Mouse (Mus musculus) intestine, embryonic 16.5 days (tissue): ENCODE measurements at regions not wholly inside any gene's neighbourhood (a gene's known extent, or its start where the extent isn't known, plus 50 kb on each side); places are given as distances from the start of the nearest gene placed in this dataset.
A peak's percentile ranks its signal among the peaks of the same experiment; 100 is the strongest.

Experiments
- ATAC-seq: fragments of 200-750 bp; cut with Nextera tagmentation; 2 replicates; pipeline ENCODE4 v1.8.0; 2017; ENCODE audit warnings: moderate TSS enrichment, moderate library complexity
- H3K27ac ChIP-seq: fragments of 300-500 bp; sonication (generic); 2 replicates; pipeline ENCODE4 v1.5.1; 2014; ENCODE audit warnings: mild to moderate bottlenecking, low read length
- H3K27me3 ChIP-seq: fragments of 300-500 bp; sonication (generic); replicated peaks from 2 replicates; pipeline ENCODE4 v1.6.1; 2014; ENCODE audit warnings: low read length, control low read depth, mixed read lengths; ENCODE audit not compliant: control insufficient read depth, insufficient read depth
- H3K36me3 ChIP-seq: fragments of 300-500 bp; sonication (generic); 2 replicates; pipeline ENCODE4 v1.6.1; 2014; ENCODE audit warnings: low read length, control low read depth; ENCODE audit not compliant: control insufficient read depth, insufficient read depth
- H3K4me1 ChIP-seq: fragments of 300-500 bp; sonication (generic); 2 replicates; pipeline ENCODE4 v1.6.1; 2014; ENCODE audit warnings: low read length, control low read depth, mixed read lengths; ENCODE audit not compliant: control insufficient read depth, insufficient read depth
- H3K4me2 ChIP-seq: fragments of 300-500 bp; sonication (generic); 2 replicates; pipeline ENCODE4 v1.6.1; 2014; ENCODE audit warnings: low read depth, low read length, control low read depth
- H3K4me3 ChIP-seq: fragments of 300-500 bp; sonication (generic); 2 replicates; pipeline ENCODE4 v1.5.1; 2014; ENCODE audit warnings: mild to moderate bottlenecking, low read length
- H3K9ac ChIP-seq: fragments of 300-500 bp; sonication (generic); 2 replicates; pipeline ENCODE4 v1.6.1; 2014; ENCODE audit warnings: low read depth, low read length
- H3K9me3 ChIP-seq: fragments of 300-500 bp; sonication (generic); 2 replicates; pipeline ENCODE4 v1.6.1; 2016; ENCODE audit warnings: low read length, control low read depth; ENCODE audit not compliant: control insufficient read depth
- WGBS: fragments of 180-500 bp; shearing (Covaris S2); extraction: QIAGEN DNeasy Blood & Tissue Kit; methylation state at CpG from one replicate; pipeline ENCODE4 v1.1.7; 2014; 5-methylcytosine and 5-hydroxymethylcytosine counted together

DNA sequence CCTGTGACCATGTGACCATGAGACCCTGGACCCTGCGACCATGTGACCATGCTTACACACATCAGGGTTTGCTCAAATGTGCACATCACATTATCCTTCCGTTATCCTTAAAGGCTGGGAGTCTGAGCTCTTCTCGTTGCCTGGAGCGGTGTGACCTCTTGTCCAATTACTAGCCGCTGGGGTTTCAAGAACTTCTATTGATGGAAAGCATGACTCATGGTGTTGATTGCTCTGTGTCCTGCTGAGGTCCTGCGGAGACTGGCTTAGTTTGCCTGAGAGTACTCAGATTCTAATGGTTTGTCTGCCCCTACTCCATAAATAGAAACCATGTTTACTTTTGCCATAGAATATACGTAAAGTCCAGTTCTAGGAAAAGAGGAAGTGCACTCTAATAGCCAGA, 197.5 kb upstream of the Pik3r1 start:
- no peaks in the 10 kb centered on the region for H3K27me3 ChIP-seq
- 62% methylated on average over 7 of the region's 7 CpGs for WGBS
- no peak overlapping the region for H3K9ac ChIP-seq
- H3K4me1 ChIP-seq = no peaks in the 10 kb centered on the region
- 0 out of 2 replicates have a peak, but pooled peaks cover 2% of the 10 kb centered on the region for H3K9me3 ChIP-seq
- no peak for ATAC-seq
- no peak overlapping the region for H3K4me3 ChIP-seq
- H3K4me2 ChIP-seq = no peak overlapping the region
- no peaks in the 10 kb centered on the region for H3K36me3 ChIP-seq
- no peak overlapping the region for H3K27ac ChIP-seq

DNA sequence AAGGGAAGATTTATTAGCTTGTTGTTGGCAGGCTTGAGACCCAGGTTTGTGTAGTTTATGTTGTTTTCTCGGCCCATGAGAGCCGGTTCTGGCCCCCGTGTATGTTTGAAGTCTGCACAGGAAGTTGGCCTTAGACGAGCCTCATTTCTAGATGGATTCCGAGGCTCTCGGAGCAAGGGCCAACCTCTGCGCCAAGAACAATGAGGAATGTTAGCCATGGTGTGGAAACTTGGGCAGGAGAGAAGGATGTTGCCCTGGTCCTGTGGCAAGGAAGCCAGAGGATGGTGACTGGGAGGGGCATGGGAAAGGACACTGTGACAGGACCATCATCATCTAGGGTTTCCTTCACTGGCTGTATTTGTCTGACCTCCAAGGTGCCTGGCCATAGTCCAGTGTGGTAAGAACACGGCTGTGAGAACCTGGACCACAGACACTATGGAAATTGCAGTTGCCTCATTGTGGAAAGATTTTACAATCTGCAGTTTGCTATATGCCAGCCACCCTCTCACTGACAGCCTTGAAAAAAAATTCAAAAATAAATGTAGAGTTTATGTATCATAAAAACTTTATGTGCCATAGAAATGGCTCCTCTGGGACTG, 198.9 kb upstream of the Pik3r1 start:
- H3K4me2 ChIP-seq = no peak overlapping the region
- ATAC-seq = no peak
- H3K9me3 ChIP-seq = no peaks in the 10 kb centered on the region
- no peak overlapping the region for H3K27ac ChIP-seq
- H3K27me3 ChIP-seq = no peaks in the 10 kb centered on the region
- no peak overlapping the region for H3K9ac ChIP-seq
- no peaks in the 10 kb centered on the region for H3K36me3 ChIP-seq
- no peaks in the 10 kb centered on the region for H3K4me1 ChIP-seq
- H3K4me3 ChIP-seq = no peak overlapping the region
- WGBS = 74% methylated on average over 8 of the region's 8 CpGs

DNA sequence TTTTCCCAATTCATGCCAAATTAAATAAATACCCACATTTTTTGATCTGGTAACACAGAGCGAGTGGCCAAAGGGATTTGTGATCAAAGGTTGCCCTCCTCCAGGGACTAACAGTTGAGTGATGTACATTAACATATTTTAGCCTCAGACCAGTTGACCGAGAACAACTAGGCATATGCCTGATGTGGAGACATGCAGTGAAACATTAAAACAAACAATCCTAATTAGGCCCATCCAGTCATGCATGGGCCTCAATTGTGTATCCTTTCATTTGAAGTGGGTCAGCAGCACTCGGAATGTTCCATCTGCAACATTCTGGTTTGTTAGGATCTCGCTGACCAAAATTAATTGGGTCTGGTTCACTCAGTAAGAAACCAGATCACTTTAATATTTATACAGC, 199.4 kb upstream of the Pik3r1 start:
- no peak overlapping the region for H3K9ac ChIP-seq
- no peaks in the 10 kb centered on the region for H3K36me3 ChIP-seq
- no peak overlapping the region for H3K27ac ChIP-seq
- H3K4me2 ChIP-seq = no peak overlapping the region
- 81% methylated on average over 4 of the region's 4 CpGs for WGBS
- no peaks in the 10 kb centered on the region for H3K9me3 ChIP-seq
- H3K27me3 ChIP-seq = no peaks in the 10 kb centered on the region
- ATAC-seq = no peak
- no peak overlapping the region for H3K4me3 ChIP-seq
- H3K4me1 ChIP-seq = no peaks in the 10 kb centered on the region

DNA sequence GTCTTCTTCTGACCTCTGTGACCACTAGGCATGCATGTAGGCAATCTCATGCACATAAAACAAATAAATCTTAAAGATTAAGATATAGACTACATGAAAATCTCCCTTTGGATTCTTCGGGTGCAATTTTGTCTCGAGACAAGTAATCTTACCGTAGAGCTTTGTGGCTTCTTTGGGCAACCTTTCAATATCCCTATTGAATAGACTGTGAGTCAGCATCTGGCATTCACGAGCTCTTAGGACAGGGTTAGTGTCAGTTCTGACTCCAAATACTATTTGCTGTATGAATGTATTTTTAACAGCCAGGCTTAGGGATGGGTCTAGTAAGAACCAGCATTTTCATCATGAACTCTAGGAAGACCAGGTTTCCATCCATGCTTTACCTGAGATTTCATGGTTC, 208.7 kb upstream of the Pik3r1 start:
- H3K4me3 ChIP-seq = no peak overlapping the region
- H3K4me2 ChIP-seq = no peak overlapping the region
- no peaks in the 10 kb centered on the region for H3K36me3 ChIP-seq
- H3K9me3 ChIP-seq = no peaks in the 10 kb centered on the region
- 89% methylated on average over 4 of the region's 4 CpGs for WGBS
- no peaks in the 10 kb centered on the region for H3K27me3 ChIP-seq
- no peak for ATAC-seq
- H3K4me1 ChIP-seq = no peaks in the 10 kb centered on the region
- no peak overlapping the region for H3K27ac ChIP-seq
- no peak overlapping the region for H3K9ac ChIP-seq

DNA sequence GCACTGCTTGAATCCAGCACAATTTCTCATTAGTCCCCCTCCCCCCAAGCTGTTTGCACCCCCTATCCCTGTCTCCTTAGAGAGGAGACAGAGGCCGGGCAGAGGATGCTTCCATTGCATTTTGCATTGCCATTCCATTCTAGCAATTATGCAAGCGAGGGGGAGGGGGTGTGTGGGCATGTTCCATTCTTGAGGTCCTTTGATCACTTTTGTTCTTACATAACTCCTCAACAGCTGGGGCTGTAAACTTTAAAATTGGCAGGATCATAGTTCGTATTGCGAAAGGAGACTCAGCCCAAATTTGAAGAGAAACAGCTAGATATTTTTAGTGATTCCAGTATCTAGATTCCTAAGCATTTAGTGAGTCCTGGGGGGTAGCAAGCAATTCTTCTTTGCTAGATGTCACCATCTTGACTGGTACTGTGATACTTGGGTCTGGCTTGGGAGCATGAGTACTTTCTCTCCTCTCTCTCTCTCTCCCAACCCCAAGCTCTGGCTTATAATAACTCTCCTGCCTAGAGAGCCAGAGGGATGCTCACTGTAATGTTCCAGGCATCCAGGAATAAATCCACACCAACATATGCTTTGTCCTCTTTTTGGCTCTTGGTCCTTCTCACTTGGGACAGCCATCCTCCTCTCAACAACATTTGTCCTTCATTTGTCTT, 212.3 kb upstream of the Pik3r1 start:
- Histone ChIP-seq H3K27ac (no peak overlapping the region), H3K27me3 (no peaks in the 10 kb centered on the region), H3K9ac (no peak overlapping the region), H3K4me2 (no peak overlapping the region), H3K4me3 (no peak overlapping the region), H3K4me1 (no peaks in the 10 kb centered on the region), H3K9me3 (0 out of 2 replicates have a peak, but pooled peaks cover 2% of the 10 kb centered on the region), H3K36me3 (no peaks in the 10 kb centered on the region)
- ATAC-seq = no peak
- WGBS = 75% methylated on average over 4 of the region's 4 CpGs

DNA sequence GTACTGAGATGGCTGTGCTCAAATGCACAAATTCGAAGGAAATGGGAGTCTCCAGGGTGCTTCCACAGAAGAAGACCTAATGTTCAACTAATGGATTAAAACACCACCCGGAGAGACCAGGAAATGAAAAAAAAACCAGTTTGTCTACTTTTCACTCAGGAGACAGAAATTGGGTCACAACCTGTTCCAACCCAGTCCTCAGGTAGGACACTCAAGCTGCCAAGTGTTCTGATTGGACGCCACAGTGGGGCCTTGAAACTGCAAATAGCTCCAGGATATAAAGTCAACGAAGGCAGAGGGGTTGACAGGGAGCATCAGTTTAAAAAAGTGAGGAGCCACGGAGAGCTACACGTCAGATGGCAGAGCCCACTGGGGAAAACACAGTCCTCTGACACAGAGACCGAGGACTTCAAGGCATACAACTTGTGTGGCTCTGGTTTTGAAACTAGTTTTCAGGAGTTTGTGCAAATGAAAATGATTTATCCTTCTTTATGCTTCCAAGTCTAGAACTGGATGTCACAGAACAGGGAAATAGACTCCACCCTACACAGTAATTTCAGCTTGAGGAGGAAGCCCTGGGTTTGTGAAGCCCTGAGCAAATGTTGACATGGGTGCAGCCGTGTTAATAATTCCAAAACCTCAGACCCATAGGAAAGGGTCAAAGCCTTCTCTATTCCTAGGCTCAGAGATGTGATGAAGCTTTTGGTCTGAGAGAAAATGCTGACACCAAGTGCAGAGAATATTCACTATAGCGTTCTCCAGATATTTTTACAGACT, 220.8 kb upstream of the Pik3r1 start:
- whole genome bisulfite sequencing = 67% methylated on average over 9 of the region's 9 CpGs
- Histone ChIP-seq H3K4me1 (no peaks in the 10 kb centered on the region; the same call in 1 of the 2 replicates), H3K27ac (0 out of 2 replicates have a peak overlapping the region, but pooled peaks have one; percentile 14), H3K9ac (no peak overlapping the region), H3K9me3 (no peaks in the 10 kb centered on the region), H3K4me3 (no peak overlapping the region), H3K36me3 (no peaks in the 10 kb centered on the region), H3K27me3 (no peaks in the 10 kb centered on the region), H3K4me2 (no peak overlapping the region)
- ATAC-seq = peak; percentile 80

DNA sequence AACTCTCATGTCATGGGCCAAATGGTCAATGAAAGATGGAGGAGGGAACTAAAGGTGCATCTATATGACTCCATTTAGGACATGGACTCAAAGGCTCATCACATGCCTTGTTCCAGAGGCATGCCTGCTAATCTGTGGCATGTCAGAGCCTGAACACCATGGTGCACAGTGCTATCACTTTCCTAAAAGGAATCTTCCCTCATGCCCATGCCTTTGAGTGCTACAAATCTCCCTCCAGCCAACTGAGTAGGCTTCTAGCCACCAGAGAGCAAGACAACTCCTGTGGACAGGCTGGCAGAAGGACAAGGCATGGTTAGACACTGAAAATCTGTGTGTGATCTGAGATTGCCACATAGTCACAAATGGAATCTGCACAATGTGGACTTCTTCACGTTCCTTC, 223.7 kb upstream of the Pik3r1 start:
- Histone ChIP-seq H3K4me1 (peaks cover 6% of the 10 kb centered on the region; the same call in 1 of the 2 replicates), H3K9ac (no peak overlapping the region), H3K4me3 (no peak overlapping the region), H3K27ac (no peak overlapping the region), H3K4me2 (no peak overlapping the region), H3K9me3 (no peaks in the 10 kb centered on the region), H3K36me3 (no peaks in the 10 kb centered on the region), H3K27me3 (no peaks in the 10 kb centered on the region)
- 85% methylated on average over 1 of the region's 1 CpGs for WGBS
- ATAC-seq = no peak

DNA sequence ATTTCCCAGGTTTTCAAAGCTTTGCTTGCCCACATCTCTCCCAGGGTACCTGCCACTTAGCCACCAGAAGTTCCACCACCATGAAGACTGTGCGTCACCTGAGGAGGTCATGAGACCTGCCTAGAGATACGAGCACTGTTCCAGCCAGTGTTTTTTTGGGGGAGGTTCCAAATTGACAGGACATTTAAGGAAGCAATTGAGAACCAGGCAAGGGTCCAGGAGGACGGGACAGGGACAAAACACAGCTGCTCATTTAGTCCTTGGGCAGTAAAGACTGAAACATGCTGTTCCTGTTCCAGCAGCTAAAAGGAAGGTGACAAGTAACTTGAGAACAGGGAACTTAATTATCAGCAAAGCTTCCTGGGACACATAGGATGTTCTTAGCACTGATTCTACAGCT, 226.8 kb upstream of the Pik3r1 start:
- H3K4me2 ChIP-seq = no peak overlapping the region
- ATAC-seq = no peak

DNA sequence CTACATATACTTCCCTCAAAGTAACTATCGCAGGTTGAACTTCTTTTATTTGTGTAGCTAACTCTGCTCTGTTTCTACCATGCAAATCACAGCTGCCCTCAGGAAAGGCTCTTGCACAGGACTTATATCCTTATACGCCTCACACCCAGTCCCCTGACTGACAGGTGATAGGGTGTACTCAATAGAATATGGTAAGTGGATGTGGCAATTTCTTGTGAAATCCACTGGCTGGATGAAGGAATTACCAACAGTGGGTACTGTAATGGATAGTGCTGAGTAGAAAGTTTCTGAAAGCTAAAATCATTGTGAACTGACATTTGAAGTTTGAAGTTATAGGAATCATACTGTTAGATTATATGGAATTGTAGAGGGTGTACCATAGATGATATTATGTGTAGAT, 227.5 kb upstream of the Pik3r1 start:
- no peaks in the 10 kb centered on the region for H3K36me3 ChIP-seq
- H3K4me1 ChIP-seq = peaks cover 6% of the 10 kb centered on the region; the same call in 1 of the 2 replicates
- H3K9ac ChIP-seq = no peak overlapping the region
- no peaks in the 10 kb centered on the region for H3K27me3 ChIP-seq
- no peak overlapping the region for H3K27ac ChIP-seq
- no peak overlapping the region for H3K4me3 ChIP-seq
- no peak for ATAC-seq
- no peak overlapping the region for H3K4me2 ChIP-seq
- no peaks in the 10 kb centered on the region for H3K9me3 ChIP-seq
- WGBS = 88% methylated on average over 2 of the region's 2 CpGs

More for the DNA sequence above, 226.8 kb upstream of the Pik3r1 start:
- Histone ChIP-seq H3K27me3 (no peaks in the 10 kb centered on the region), H3K36me3 (no peaks in the 10 kb centered on the region), H3K9me3 (no peaks in the 10 kb centered on the region), H3K27ac (no peak overlapping the region), H3K4me3 (no peak overlapping the region), H3K4me1 (peaks cover 6% of the 10 kb centered on the region; the same call in 1 of the 2 replicates), H3K9ac (no peak overlapping the region)
- 52% methylated on average over 3 of the region's 3 CpGs for WGBS
